ENCODE assay signal across 24 mouse cellular contexts in the genomic region with DNA sequence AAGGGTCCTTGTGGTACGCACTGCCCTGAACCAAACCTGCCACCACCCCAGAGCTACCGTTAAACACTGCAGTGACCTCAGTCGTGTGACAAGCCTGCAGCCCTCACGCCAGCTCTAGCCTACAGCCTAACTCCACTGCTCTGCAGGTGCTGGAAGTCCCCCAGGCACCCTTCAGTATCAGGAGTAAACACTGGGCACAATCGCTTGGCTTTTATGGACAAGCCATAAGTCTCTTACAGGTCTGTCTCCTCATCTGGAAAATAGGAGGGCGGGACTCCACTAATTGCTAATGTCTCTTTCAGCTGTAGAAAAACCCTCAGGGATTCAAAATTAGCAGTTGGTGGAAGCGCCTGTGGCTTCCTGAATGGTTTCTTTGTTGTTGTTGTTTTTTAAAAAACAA. TPM values are rescaled to one million over a fixed set of nuclear protein-coding genes. Genes with fewer than 3 reads are reported as not detected.
DNase-seq lines count a peak whose midpoint lies in the region; ATAC-seq and TF ChIP-seq lines count a peak whose summit lies in the region.
"Had no signal": no experiment of that assay in that cellular context is flagged by ENCODE, and none has a peak within 500 bp of the region (broad histone marks: within the 10 kb centered on the region; RNA-seq: fewer than 3 reads in every experiment).

No protein-coding gene starts in this region.

- H3K9me3 ChIP-seq in embryonic facial prominence, embryonic 14.5 days (ENCODE audit: control insufficient read depth, low read length) = no peaks in the 10 kb centered on the region
- H3K9me3 ChIP-seq in embryonic facial prominence, embryonic 10.5 days = no peaks in the 10 kb centered on the region
- no peaks in the 10 kb centered on the region for H3K9me3 ChIP-seq in heart, embryonic 11.5 days (replicated peaks; ENCODE audit: control insufficient read depth, low read length)
- H3K9me3 ChIP-seq in liver, embryonic 15.5 days (replicated peaks) = no peaks in the 10 kb centered on the region
- no peaks in the 10 kb centered on the region for H3K9me3 ChIP-seq in liver, embryonic 12.5 days (replicated peaks)
- no peaks in the 10 kb centered on the region for H3K9me3 ChIP-seq in G1E (replicated peaks)
- H3K9me3 ChIP-seq: embryonic facial prominence, embryonic 12.5 days; intestine, embryonic 15.5 days had no signal

- no peak overlapping the region for H3K9ac ChIP-seq in embryonic facial prominence, embryonic 14.5 days (ENCODE audit: low read depth, low read length)
- H3K9ac ChIP-seq in heart, embryonic 11.5 days (ENCODE audit: low read depth, low read length) = no peak overlapping the region
- no peak overlapping the region for H3K9ac ChIP-seq in liver, embryonic 15.5 days
- no peak overlapping the region for H3K9ac ChIP-seq in liver, embryonic 12.5 days
- H3K9ac ChIP-seq: embryonic facial prominence, embryonic 12.5 days; hindbrain, embryonic 14.5 days; intestine, embryonic 15.5 days had no signal

- peaks cover 11% of the 10 kb centered on the region; the same call in 1 of the 2 replicates for H3K4me1 ChIP-seq in embryonic facial prominence, embryonic 14.5 days (ENCODE audit: control insufficient read depth, insufficient read depth, low read length)
- peaks cover 26% of the 10 kb centered on the region for H3K4me1 ChIP-seq in embryonic facial prominence, embryonic 10.5 days
- no peaks in the 10 kb centered on the region for H3K4me1 ChIP-seq in heart, embryonic 11.5 days (ENCODE audit: control insufficient read depth, insufficient read depth, low read length)
- H3K4me1 ChIP-seq in liver, embryonic 15.5 days (replicated peaks) = peaks cover 64% of the 10 kb centered on the region
- H3K4me1 ChIP-seq in liver, embryonic 12.5 days = peaks cover 70% of the 10 kb centered on the region
- peaks cover 91% of the 10 kb centered on the region for H3K4me1 ChIP-seq in G1E (ENCODE audit: insufficient read depth, low read depth, low read length)

- H3K36me3 ChIP-seq in embryonic facial prominence, embryonic 14.5 days (ENCODE audit: control insufficient read depth, insufficient read depth, low read length) = no peaks in the 10 kb centered on the region
- no peaks in the 10 kb centered on the region for H3K36me3 ChIP-seq in embryonic facial prominence, embryonic 10.5 days (replicated peaks)
- no peaks in the 10 kb centered on the region for H3K36me3 ChIP-seq in heart, embryonic 11.5 days (ENCODE audit: control insufficient read depth, insufficient read depth, low read length)
- peaks cover 44% of the 10 kb centered on the region for H3K36me3 ChIP-seq in liver, embryonic 15.5 days (replicated peaks)
- peaks cover 24% of the 10 kb centered on the region for H3K36me3 ChIP-seq in liver, embryonic 12.5 days
- peaks cover 76% of the 10 kb centered on the region for H3K36me3 ChIP-seq in G1E (replicated peaks)
- H3K36me3 ChIP-seq: embryonic facial prominence, embryonic 12.5 days; intestine, embryonic 15.5 days had no signal

- peak; percentile 43 for DNase-seq in embryonic facial prominence, embryonic 14.5 days (ENCODE audit: low spot score)
- no peak for DNase-seq in embryonic facial prominence, embryonic 10.5 days (ENCODE audit: low spot score)
- DNase-seq in heart, adult 9 months (ENCODE audit: low spot score in 2 of 2) = peak; percentile 11 to 56
- DNase-seq in G1E (ENCODE audit: low spot score) = no peak
- no peak for DNase-seq in adrenal gland, postnatal 14 days
- DNase-seq: adrenal gland, postnatal 10 days; cerebellum, adult 18-20 months; right cerebral cortex, postnatal 4 days; thymus, postnatal 4 days had no signal

- WGBS in embryonic facial prominence, embryonic 14.5 days = 51% methylated on average over 7 of the region's 7 CpGs
- WGBS in embryonic facial prominence, embryonic 10.5 days = 41% methylated on average over 7 of the region's 7 CpGs
- 78% methylated on average over 7 of the region's 7 CpGs for WGBS in heart, embryonic 11.5 days (ENCODE audit: insufficient replicate concordance)
- 68% methylated on average over 7 of the region's 7 CpGs for WGBS in liver, embryonic 15.5 days (ENCODE audit: insufficient replicate concordance)
- WGBS in liver, embryonic 12.5 days (ENCODE audit: insufficient replicate concordance) = 74% methylated on average over 7 of the region's 7 CpGs

- no peak overlapping the region for H3K4me2 ChIP-seq in embryonic facial prominence, embryonic 14.5 days (ENCODE audit: low read depth, low read length)
- no peak overlapping the region for H3K4me2 ChIP-seq in heart, embryonic 11.5 days
- no peak overlapping the region for H3K4me2 ChIP-seq in liver, embryonic 15.5 days
- no peak overlapping the region for H3K4me2 ChIP-seq in liver, embryonic 12.5 days
- H3K4me2 ChIP-seq: embryonic facial prominence, embryonic 12.5 days; hindbrain, embryonic 14.5 days; intestine, embryonic 15.5 days had no signal

- ATAC-seq in embryonic facial prominence, embryonic 14.5 days (ENCODE audit: low read depth) = no peak
- no peak for ATAC-seq in heart, embryonic 11.5 days (replicated peaks; ENCODE audit: insufficient number of reproducible peaks, low FRiP score, low TSS enrichment)
- no peak for ATAC-seq in liver, embryonic 15.5 days (ENCODE audit: insufficient read depth)
- no peak for ATAC-seq in liver, embryonic 12.5 days
- peak; percentile 41; the same call in 1 of the 2 replicates for ATAC-seq in G1E (ENCODE audit: extremely low read depth, insufficient number of reproducible peaks, low FRiP score, poor library complexity, severe bottlenecking)
- ATAC-seq: intestine, embryonic 15.5 days; lung, postnatal 0 days had no signal

- no peak overlapping the region for H3K4me3 ChIP-seq in embryonic facial prominence, embryonic 14.5 days (ENCODE audit: low read depth, low read length)
- H3K4me3 ChIP-seq in embryonic facial prominence, embryonic 10.5 days = no peak overlapping the region
- no peak overlapping the region for H3K4me3 ChIP-seq in heart, embryonic 11.5 days (ENCODE audit: low read depth, low read length)
- H3K4me3 ChIP-seq in liver, embryonic 15.5 days (replicated peaks) = no peak overlapping the region
- no peak overlapping the region for H3K4me3 ChIP-seq in liver, embryonic 12.5 days
- H3K4me3 ChIP-seq in G1E (ENCODE audit: low read depth, low read length) = no peak overlapping the region; the same call in 1 of the 2 replicates
- H3K4me3 ChIP-seq: embryonic facial prominence, embryonic 12.5 days; intestine, embryonic 15.5 days had no signal

- H3K27ac ChIP-seq in embryonic facial prominence, embryonic 14.5 days (replicated peaks; ENCODE audit: low read depth, low read length) = no peak overlapping the region
- no peak overlapping the region for H3K27ac ChIP-seq in embryonic facial prominence, embryonic 10.5 days (replicated peaks)
- no peak overlapping the region for H3K27ac ChIP-seq in heart, embryonic 11.5 days (ENCODE audit: low read depth, low read length)
- peak overlapping the region; percentile 1; the same call in 1 of the 2 replicates for H3K27ac ChIP-seq in liver, embryonic 15.5 days (replicated peaks)
- H3K27ac ChIP-seq in liver, embryonic 12.5 days = no peak overlapping the region
- H3K27ac ChIP-seq: embryonic facial prominence, embryonic 12.5 days; hindbrain, embryonic 14.5 days; intestine, embryonic 15.5 days had no signal

- no peak for TF ChIP-seq CTCF in G1E (IDR thresholded peaks at IDR 0.05; ENCODE audit: low read depth, low read length)

- no peaks in the 10 kb centered on the region for H3K27me3 ChIP-seq in embryonic facial prominence, embryonic 14.5 days (replicated peaks; ENCODE audit: control insufficient read depth, insufficient read depth, low read length)
- no peaks in the 10 kb centered on the region for H3K27me3 ChIP-seq in embryonic facial prominence, embryonic 10.5 days (replicated peaks; ENCODE audit: low read depth, poor library complexity, severe bottlenecking)
- H3K27me3 ChIP-seq in heart, embryonic 11.5 days (ENCODE audit: control insufficient read depth, insufficient read depth, low read length) = no peaks in the 10 kb centered on the region
- H3K27me3 ChIP-seq in liver, embryonic 15.5 days = no peaks in the 10 kb centered on the region
- no peaks in the 10 kb centered on the region for H3K27me3 ChIP-seq in liver, embryonic 12.5 days (replicated peaks)
- H3K27me3 ChIP-seq in G1E (ENCODE audit: insufficient read depth, low read length) = no peaks in the 10 kb centered on the region
- H3K27me3 ChIP-seq: embryonic facial prominence, embryonic 12.5 days; intestine, embryonic 15.5 days had no signal

RNA-seq across cellular contexts. Expression of gene Rffl, which starts 33.8 kb away (rescaled TPM):
- polyA plus RNA-seq in embryonic facial prominence, embryonic 14.5 days (2014; fragmentation: Nextera tagmentation; extraction: Ambion mirVana) = 9.7 and 10.2 TPM in 2 replicates
- 11.3 and 11.5 TPM in 2 replicates for polyA plus RNA-seq in embryonic facial prominence, embryonic 10.5 days (2016; fragmentation: Nextera tagmentation; extraction: Ambion mirVana)
- polyA plus RNA-seq in heart, embryonic 11.5 days (2014; fragmentation: Nextera tagmentation; extraction: Ambion mirVana) = 6.4 and 7.4 TPM in 2 replicates
- polyA plus RNA-seq in liver, embryonic 15.5 days (2015; fragmentation: Nextera tagmentation; extraction: Ambion mirVana) = 24.5 and 26.0 TPM in 2 replicates
- 28.1 and 28.8 TPM in 2 replicates for polyA plus RNA-seq in liver, embryonic 12.5 days (2016; fragmentation: Nextera tagmentation; extraction: Ambion mirVana)
- total RNA-seq in G1E (2014; fragmentation: Nextera tagmentation) = 54.7 and 71.1 TPM in 2 replicates
- total RNA-seq in G1E (2017) = 25.6 and 27.9 TPM in 2 replicates
- polyA plus RNA-seq in G1E (2012) = 29.1 and 46.6 TPM in 2 replicates
- 7.8 and 11.8 TPM in 2 replicates for total RNA-seq in adrenal gland, postnatal 14 days (2021)

RNA-seq across cellular contexts. Expression of gene Rad51d, which starts 53.2 kb away (rescaled TPM):
- polyA plus RNA-seq in embryonic facial prominence, embryonic 14.5 days (2014; fragmentation: Nextera tagmentation; extraction: Ambion mirVana) = 14.5 and 15.0 TPM in 2 replicates
- 13.7 and 14.7 TPM in 2 replicates for polyA plus RNA-seq in embryonic facial prominence, embryonic 10.5 days (2016; fragmentation: Nextera tagmentation; extraction: Ambion mirVana)
- 15.3 and 16.4 TPM in 2 replicates for polyA plus RNA-seq in heart, embryonic 11.5 days (2014; fragmentation: Nextera tagmentation; extraction: Ambion mirVana)
- polyA plus RNA-seq in liver, embryonic 15.5 days (2015; fragmentation: Nextera tagmentation; extraction: Ambion mirVana) = 5.6 and 6.2 TPM in 2 replicates
- polyA plus RNA-seq in liver, embryonic 12.5 days (2016; fragmentation: Nextera tagmentation; extraction: Ambion mirVana) = 8.6 and 10.0 TPM in 2 replicates
- total RNA-seq in G1E (2014; fragmentation: Nextera tagmentation) (21.3 and 24.6 TPM in 2 replicates), G1E (2017) (13.4 and 16.0 TPM in 2 replicates)
- 10.3 and 13.6 TPM in 2 replicates for polyA plus RNA-seq in G1E (2012)
- 15.0 and 15.4 TPM in 2 replicates for total RNA-seq in adrenal gland, postnatal 14 days (2021)

RNA-seq across cellular contexts. Expression of gene Fndc8, which starts 54.7 kb away (rescaled TPM):
- 0.30 and 0.47 TPM in 2 replicates for polyA plus RNA-seq in embryonic facial prominence, embryonic 14.5 days (2014; fragmentation: Nextera tagmentation; extraction: Ambion mirVana)
- 0.26 and 0.35 TPM in 2 replicates for polyA plus RNA-seq in embryonic facial prominence, embryonic 10.5 days (2016; fragmentation: Nextera tagmentation; extraction: Ambion mirVana)
- polyA plus RNA-seq in heart, embryonic 11.5 days (2014; fragmentation: Nextera tagmentation; extraction: Ambion mirVana) = 0.10 TPM in 1 of 2 replicates, not detected in the other
- 0.07 and 0.18 TPM in 2 replicates for polyA plus RNA-seq in liver, embryonic 15.5 days (2015; fragmentation: Nextera tagmentation; extraction: Ambion mirVana)
- polyA plus RNA-seq in liver, embryonic 12.5 days (2016; fragmentation: Nextera tagmentation; extraction: Ambion mirVana) = 0.08 and 0.19 TPM in 2 replicates
- not detected in 2 replicates for total RNA-seq in G1E (2014; fragmentation: Nextera tagmentation)
- 0.05 TPM in 1 of 2 replicates, not detected in the other for total RNA-seq in G1E (2017)
- polyA plus RNA-seq in G1E (2012) = not detected in 2 replicates
- total RNA-seq in adrenal gland, postnatal 14 days (2021) = 0.15 and 0.23 TPM in 2 replicates
- total RNA-seq: common myeloid progenitor, adult 5-6 weeks; gastrocnemius, adult 18-20 months; heart, adult 18-20 months; layer of hippocampus, postnatal 25 days; left cerebral cortex, postnatal 14 days; liver, adult 2 months; megakaryocyte progenitor cell, adult 5-6 weeks; monocyte, adult 5-6 weeks had no signal
- polyA plus RNA-seq: liver, adult 2 months had no signal

RNA-seq across cellular contexts. Expression of gene Lig3, which starts 56.3 kb away (rescaled TPM):
- polyA plus RNA-seq in embryonic facial prominence, embryonic 14.5 days (2014; fragmentation: Nextera tagmentation; extraction: Ambion mirVana) = 32.9 and 34.2 TPM in 2 replicates
- 43.8 and 48.7 TPM in 2 replicates for polyA plus RNA-seq in embryonic facial prominence, embryonic 10.5 days (2016; fragmentation: Nextera tagmentation; extraction: Ambion mirVana)
- 24.2 and 31.1 TPM in 2 replicates for polyA plus RNA-seq in heart, embryonic 11.5 days (2014; fragmentation: Nextera tagmentation; extraction: Ambion mirVana)
- 6.6 and 8.4 TPM in 2 replicates for polyA plus RNA-seq in liver, embryonic 15.5 days (2015; fragmentation: Nextera tagmentation; extraction: Ambion mirVana)
- polyA plus RNA-seq in liver, embryonic 12.5 days (2016; fragmentation: Nextera tagmentation; extraction: Ambion mirVana) = 19.7 and 19.8 TPM in 2 replicates
- total RNA-seq in G1E (2014; fragmentation: Nextera tagmentation) (43.0 and 50.2 TPM in 2 replicates), G1E (2017) (33.1 and 34.6 TPM in 2 replicates)
- 60.5 and 71.8 TPM in 2 replicates for polyA plus RNA-seq in G1E (2012)
- total RNA-seq in adrenal gland, postnatal 14 days (2021) = 22.0 and 22.5 TPM in 2 replicates

Comparison
In these comparisons a context has a peak if more than half of its experiments do, and no peak if none do; other contexts are left out.
1. DNase-seq: peak in embryonic facial prominence, embryonic 14.5 days (single experiment) and heart, adult 9 months (2 of 2); none in embryonic facial prominence, embryonic 10.5 days (single experiment), G1E (single experiment) and adrenal gland, postnatal 14 days (single experiment).